Mouse (Mus musculus) cerebral cortex, adult 2 months (tissue): ENCODE results near the gene Chrna9.

ENCODE experiments used
- WGBS: fragments of 180-500 bp; shearing (Covaris S2); methylation state at CpG from one replicate; pipeline ENCODE4 v1.1.7; 2018; 5-methylcytosine and 5-hydroxymethylcytosine counted together

Gene Chrna9

DNA sequence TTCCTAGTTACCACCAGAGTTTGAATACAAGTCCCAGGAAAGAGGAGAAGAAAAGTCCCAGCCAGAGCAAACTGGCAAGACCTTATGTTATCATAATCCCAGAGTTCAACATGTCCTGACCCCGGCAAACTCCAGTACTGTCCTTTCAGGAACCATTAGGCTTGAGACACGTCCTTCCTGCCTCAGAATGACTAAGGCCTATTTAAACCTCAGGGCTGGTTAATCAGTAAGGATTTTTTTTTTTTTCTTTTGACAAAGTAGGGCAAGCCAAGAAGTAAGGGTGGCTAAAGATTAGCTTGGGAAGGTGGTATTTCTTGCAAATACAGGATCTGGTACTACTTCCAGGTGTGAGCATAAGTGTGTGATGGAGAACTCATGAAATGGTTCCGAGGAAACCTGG, 79.3 kb downstream of the Chrna9 start:
- 88% methylated on average over 3 of the region's 3 CpGs for WGBS

DNA sequence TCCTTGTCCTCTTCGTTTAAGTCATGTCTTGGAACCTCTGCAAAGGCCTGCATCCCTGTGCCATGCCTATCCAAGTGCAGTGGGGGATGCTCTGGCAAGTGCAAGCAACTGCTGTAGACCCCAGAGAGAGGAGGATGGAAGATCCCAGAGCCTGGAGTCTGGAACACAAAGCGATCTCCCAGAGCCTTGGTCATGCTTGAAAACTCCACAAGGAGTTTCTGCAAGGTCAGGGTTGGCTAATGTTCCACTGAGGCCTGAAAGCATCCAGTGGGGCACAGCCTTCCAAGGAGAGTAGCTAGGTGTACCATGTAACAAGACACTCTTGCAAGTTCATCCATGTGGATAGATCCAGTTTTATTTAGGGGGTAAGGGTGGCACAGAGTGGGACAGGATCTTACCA, 79.7 kb downstream of the Chrna9 start:
- 94% methylated on average over 2 of the region's 2 CpGs for WGBS

DNA sequence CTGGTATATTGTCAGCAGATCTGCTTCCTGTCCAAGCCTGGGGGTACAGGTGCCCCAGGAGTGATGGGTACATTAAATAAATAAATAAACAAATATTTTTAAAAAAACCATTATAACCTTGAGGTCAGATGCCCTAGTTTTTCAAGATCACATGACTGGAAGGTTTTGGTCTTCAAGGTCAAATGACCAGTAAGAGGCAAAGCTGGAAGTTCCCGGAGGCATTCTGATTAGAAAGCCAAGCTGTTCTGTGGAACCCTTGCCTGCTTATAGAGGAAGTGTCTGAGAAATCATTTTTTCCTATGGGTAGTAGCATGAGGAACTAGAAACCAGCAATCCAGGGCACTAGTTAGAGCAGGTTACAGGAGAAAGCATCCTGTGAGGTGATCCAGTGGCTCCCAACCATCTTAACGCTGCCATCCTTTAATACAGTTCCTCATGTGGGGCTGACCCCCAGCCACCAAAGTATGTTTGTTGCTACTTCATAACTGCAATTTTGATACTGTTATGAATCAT, 80.8 kb downstream of the Chrna9 start:
- 90% methylated on average over 2 of the region's 2 CpGs for WGBS

DNA sequence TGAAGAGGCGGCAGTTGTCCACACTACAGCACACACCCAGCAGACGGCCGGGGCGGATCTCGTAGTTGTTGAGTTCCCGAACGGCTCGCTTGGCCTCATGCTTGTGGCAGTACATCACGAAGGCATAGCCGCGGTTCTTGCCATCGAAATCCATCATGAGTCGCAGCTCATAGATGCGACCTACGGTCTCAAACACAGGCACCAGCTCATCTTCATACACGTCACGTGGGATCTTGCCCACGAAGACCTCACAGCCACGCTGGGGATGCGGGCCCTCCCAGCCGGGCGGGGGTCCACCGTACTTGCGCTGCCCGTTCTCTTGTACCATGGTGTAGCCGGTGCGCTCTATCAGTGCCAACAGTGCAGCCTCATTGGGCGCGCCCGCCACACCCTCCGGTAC, 92.1 kb downstream of the Chrna9 start:
- WGBS: 98% methylated on average over 31 of the region's 31 CpGs
